ENCODE assay signal across 14 mouse cellular contexts in genomic region chr1:80177651-80178382, GRCm38 (mm10). TPM values are rescaled to one million over a fixed set of nuclear protein-coding genes. Genes with fewer than 3 reads are reported as not detected.
A peak's percentile ranks its signal among the peaks of the same experiment; 100 is the strongest.
DNase-seq lines count a peak whose midpoint lies in the region; ATAC-seq and TF ChIP-seq lines count a peak whose summit lies in the region.
"Had no signal": no experiment of that assay in that cellular context is flagged by ENCODE, and none has a peak within 500 bp of the region (broad histone marks: within the 10 kb centered on the region; RNA-seq: fewer than 3 reads in every experiment).

No protein-coding gene starts in this region.

- H3K4me3 ChIP-seq in hindbrain, postnatal 0 days (ENCODE audit: low read length), result no peak overlapping the region
- no peak overlapping the region for H3K4me3 ChIP-seq in hindbrain, embryonic 13.5 days
- H3K4me3 ChIP-seq in lung, embryonic 14.5 days (ENCODE audit: low read depth, low read length), result no peak overlapping the region
- no peak overlapping the region for H3K4me3 ChIP-seq in embryonic facial prominence, embryonic 14.5 days (ENCODE audit: low read depth, low read length)
- H3K4me3 ChIP-seq: embryonic facial prominence, embryonic 12.5 days; heart, embryonic 10.5 days; liver, embryonic 15.5 days; neural tube, embryonic 12.5 days; stomach, embryonic 15.5 days had no signal

- WGBS in hindbrain, postnatal 0 days, result 62% methylated on average over 11 of the region's 11 CpGs
- WGBS in hindbrain, embryonic 13.5 days, result 69% methylated on average over 11 of the region's 11 CpGs
- 48% methylated on average over 11 of the region's 11 CpGs for WGBS in lung, embryonic 14.5 days
- 50% methylated on average over 11 of the region's 11 CpGs for WGBS in embryonic facial prominence, embryonic 14.5 days

- H3K36me3 ChIP-seq in hindbrain, postnatal 0 days (ENCODE audit: insufficient read depth, low read length), result no peaks in the 10 kb centered on the region
- no peaks in the 10 kb centered on the region for H3K36me3 ChIP-seq in hindbrain, embryonic 13.5 days
- no peaks in the 10 kb centered on the region for H3K36me3 ChIP-seq in lung, embryonic 14.5 days (ENCODE audit: insufficient read depth)
- H3K36me3 ChIP-seq in embryonic facial prominence, embryonic 14.5 days (ENCODE audit: control insufficient read depth, insufficient read depth, low read length), result no peaks in the 10 kb centered on the region
- H3K36me3 ChIP-seq: embryonic facial prominence, embryonic 12.5 days; heart, embryonic 10.5 days; liver, embryonic 15.5 days; neural tube, embryonic 12.5 days; stomach, embryonic 15.5 days had no signal

- peak; percentile 36; the same call in 1 of the 2 replicates for ATAC-seq in hindbrain, postnatal 0 days
- ATAC-seq in hindbrain, embryonic 13.5 days (ENCODE audit: low FRiP score), result no peak
- ATAC-seq in lung, embryonic 14.5 days (ENCODE audit: insufficient read depth), result no peak
- no peak for ATAC-seq in embryonic facial prominence, embryonic 14.5 days (ENCODE audit: low read depth)

- DNase-seq in embryo, embryonic 11 days, result peak; percentile 25
- DNase-seq in embryo, embryonic 10 days (ENCODE audit: low spot score), result no peak
- peak; percentile 64 for DNase-seq in hindbrain, postnatal 0 days (ENCODE audit: low spot score)
- peak; percentile 63 for DNase-seq in lung, embryonic 14.5 days
- DNase-seq in lung, adult 18-20 months, result no peak
- peak; percentile 10 for DNase-seq in embryonic facial prominence, embryonic 14.5 days (ENCODE audit: low spot score)
- no peak for DNase-seq in thymus, adult 18-20 months
- DNase-seq: adrenal gland, adult 2 months had no signal

- peak; percentile 56 for TF ChIP-seq CTCF in hindbrain, postnatal 0 days (IDR thresholded peaks at IDR 0.05; ENCODE audit: low read depth)
- peak; percentile 48 for TF ChIP-seq CTCF in lung, embryonic 14.5 days (IDR thresholded peaks at IDR 0.05; ENCODE audit: low read depth)

- no peaks in the 10 kb centered on the region for H3K9me3 ChIP-seq in hindbrain, postnatal 0 days (ENCODE audit: low read length)
- no peaks in the 10 kb centered on the region for H3K9me3 ChIP-seq in hindbrain, embryonic 13.5 days
- no peaks in the 10 kb centered on the region for H3K9me3 ChIP-seq in lung, embryonic 14.5 days (ENCODE audit: low read depth, low read length)
- H3K9me3 ChIP-seq in embryonic facial prominence, embryonic 14.5 days (ENCODE audit: control insufficient read depth, low read length), result 0 out of 2 replicates have a peak, but pooled peaks cover 3% of the 10 kb centered on the region
- H3K9me3 ChIP-seq: embryonic facial prominence, embryonic 12.5 days; heart, embryonic 10.5 days; liver, embryonic 15.5 days; neural tube, embryonic 12.5 days; stomach, embryonic 15.5 days had no signal

- H3K9ac ChIP-seq in hindbrain, postnatal 0 days (replicated peaks; ENCODE audit: low read length), result no peak overlapping the region
- H3K9ac ChIP-seq in hindbrain, embryonic 13.5 days, result no peak overlapping the region
- H3K9ac ChIP-seq in lung, embryonic 14.5 days, result no peak overlapping the region
- H3K9ac ChIP-seq in embryonic facial prominence, embryonic 14.5 days (ENCODE audit: low read depth, low read length), result no peak overlapping the region
- H3K9ac ChIP-seq: embryonic facial prominence, embryonic 12.5 days; liver, embryonic 15.5 days; neural tube, embryonic 12.5 days; stomach, embryonic 15.5 days had no signal

- H3K4me1 ChIP-seq in hindbrain, postnatal 0 days (ENCODE audit: insufficient read depth, low read length), result no peaks in the 10 kb centered on the region
- H3K4me1 ChIP-seq in hindbrain, embryonic 13.5 days (replicated peaks), result no peaks in the 10 kb centered on the region
- no peaks in the 10 kb centered on the region for H3K4me1 ChIP-seq in lung, embryonic 14.5 days (ENCODE audit: insufficient read depth)
- H3K4me1 ChIP-seq in embryonic facial prominence, embryonic 14.5 days (ENCODE audit: control insufficient read depth, insufficient read depth, low read length), result no peaks in the 10 kb centered on the region
- H3K4me1 ChIP-seq: embryonic facial prominence, embryonic 12.5 days; heart, embryonic 10.5 days; liver, embryonic 15.5 days; neural tube, embryonic 12.5 days; stomach, embryonic 15.5 days had no signal

- H3K4me2 ChIP-seq in hindbrain, postnatal 0 days (ENCODE audit: low read depth, low read length), result no peak overlapping the region
- H3K4me2 ChIP-seq in hindbrain, embryonic 13.5 days, result no peak overlapping the region
- H3K4me2 ChIP-seq in lung, embryonic 14.5 days, result no peak overlapping the region
- no peak overlapping the region for H3K4me2 ChIP-seq in embryonic facial prominence, embryonic 14.5 days (ENCODE audit: low read depth, low read length)
- H3K4me2 ChIP-seq: embryonic facial prominence, embryonic 12.5 days; liver, embryonic 15.5 days; neural tube, embryonic 12.5 days; stomach, embryonic 15.5 days had no signal

- H3K27ac ChIP-seq in hindbrain, postnatal 0 days, result no peak overlapping the region
- no peak overlapping the region for H3K27ac ChIP-seq in hindbrain, embryonic 13.5 days
- H3K27ac ChIP-seq in lung, embryonic 14.5 days (ENCODE audit: low read depth), result no peak overlapping the region
- no peak overlapping the region for H3K27ac ChIP-seq in embryonic facial prominence, embryonic 14.5 days (replicated peaks; ENCODE audit: low read depth, low read length)
- H3K27ac ChIP-seq: embryonic facial prominence, embryonic 12.5 days; heart, embryonic 10.5 days; liver, embryonic 15.5 days; neural tube, embryonic 12.5 days; stomach, embryonic 15.5 days had no signal

- no peaks in the 10 kb centered on the region for H3K27me3 ChIP-seq in hindbrain, postnatal 0 days (ENCODE audit: insufficient read depth, low read length)
- no peaks in the 10 kb centered on the region for H3K27me3 ChIP-seq in hindbrain, embryonic 13.5 days
- H3K27me3 ChIP-seq in lung, embryonic 14.5 days (ENCODE audit: insufficient read depth, low read length), result no peaks in the 10 kb centered on the region
- no peaks in the 10 kb centered on the region for H3K27me3 ChIP-seq in embryonic facial prominence, embryonic 14.5 days (replicated peaks; ENCODE audit: control insufficient read depth, insufficient read depth, low read length)
- H3K27me3 ChIP-seq: embryonic facial prominence, embryonic 12.5 days; liver, embryonic 15.5 days; neural tube, embryonic 12.5 days; stomach, embryonic 15.5 days had no signal

RNA-seq across cellular contexts. Expression of gene Fam124b, which starts 40.5 kb away (rescaled TPM):
- total RNA-seq in hindbrain, postnatal 0 days (2014; rRNA removed), result 0.84 and 1.3 TPM in 2 replicates
- polyA plus RNA-seq in hindbrain, postnatal 0 days (2015; fragmentation: Nextera tagmentation; extraction: Ambion mirVana), result 0.33 and 0.38 TPM in 2 replicates
- polyA plus RNA-seq in hindbrain, embryonic 13.5 days (2015; fragmentation: Nextera tagmentation; extraction: Ambion mirVana), result 0.54 and 0.64 TPM in 2 replicates
- polyA plus RNA-seq in lung, embryonic 14.5 days (2014; fragmentation: Nextera tagmentation; extraction: Ambion mirVana), result 3.1 and 3.2 TPM in 2 replicates
- polyA plus RNA-seq in embryonic facial prominence, embryonic 14.5 days (2014; fragmentation: Nextera tagmentation; extraction: Ambion mirVana), result 1.1 and 1.4 TPM in 2 replicates
- polyA plus RNA-seq: liver, embryonic 15.5 days had no signal

Comparison
In these comparisons a context has a peak if more than half of its experiments do, and no peak if none do; other contexts are left out.
1. DNase-seq: peak in embryo, embryonic 11 days (single experiment), hindbrain, postnatal 0 days (single experiment), lung, embryonic 14.5 days (single experiment) and embryonic facial prominence, embryonic 14.5 days (single experiment); none in embryo, embryonic 10 days (single experiment), lung, adult 18-20 months (0 of 2) and thymus, adult 18-20 months (0 of 2).